Mouse (Mus musculus): ENCODE results near the gene Stip1. TPM values are rescaled to one million over a fixed set of nuclear protein-coding genes. Genes with fewer than 3 reads are reported as not detected.

Stip1 gene
- total and polyA plus RNA-seq, 3 experiments: 284 to 430 (median 370) TPM

DNA sequence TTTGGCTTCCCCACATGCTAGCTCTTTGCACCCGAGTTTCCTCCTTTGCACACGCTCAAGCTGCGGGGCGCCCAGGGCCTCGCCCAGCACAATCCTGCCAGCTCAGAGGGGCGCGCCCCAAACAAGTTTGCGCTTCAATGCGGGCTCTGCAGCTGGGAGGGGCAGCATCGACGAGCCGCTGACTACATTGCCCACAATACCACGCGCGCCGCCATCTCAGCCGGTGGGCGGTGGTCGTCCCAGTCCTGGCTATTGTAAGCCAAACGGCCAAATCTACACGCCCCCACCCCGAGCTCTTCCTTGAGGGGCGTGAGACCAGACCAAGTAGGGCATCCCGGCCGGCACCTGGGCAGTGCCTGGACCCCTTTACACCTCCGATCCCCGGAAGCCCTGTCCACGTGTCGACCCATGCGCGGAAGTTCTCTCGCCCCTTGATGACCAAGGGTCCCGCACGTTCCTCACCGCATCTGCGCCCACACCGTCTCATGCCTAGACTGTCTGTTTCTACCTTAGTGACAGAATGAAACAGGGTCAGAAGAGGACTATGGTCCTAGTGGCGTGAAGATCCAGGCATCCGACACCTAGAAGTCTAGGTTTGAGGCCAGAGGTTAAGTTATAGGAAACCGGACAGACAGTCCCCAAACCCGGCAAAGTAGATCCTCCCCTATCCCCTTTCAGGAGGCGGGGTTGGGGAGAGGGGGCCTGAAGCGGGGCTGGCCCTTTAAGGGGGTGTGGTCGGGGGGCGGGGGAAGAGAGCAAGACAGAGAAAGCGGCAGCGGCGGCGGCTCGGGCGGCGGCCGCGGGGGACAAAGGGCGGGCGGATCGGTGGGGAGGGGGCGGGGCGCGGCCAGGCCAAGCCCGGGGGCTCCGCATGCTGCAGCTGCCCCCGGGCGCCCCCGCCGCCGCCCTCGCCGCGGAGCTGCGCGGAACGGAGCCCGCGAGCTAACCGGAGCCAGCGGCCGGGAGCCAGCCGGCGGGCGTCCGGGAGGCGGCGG lies 65.3 kb downstream of the Stip1 start, which contains the start of gene Ppp1r14b:
Ppp1r14b (plus strand) TSS at position 758 of the 995 bp plus-strand sequence.
- Histone ChIP-seq H3K27me3 (ENCODE audit: control insufficient read depth in 1 of 2, insufficient read depth in 2 of 2, low read length in 2 of 2) (no peaks in the 10 kb centered on the region), H3K9ac (ENCODE audit: control insufficient read depth, low read depth, low read length, poor library complexity, severe bottlenecking) (peak within 1 kb of the TSS; percentile 87), H3K4me3 (ENCODE audit: control insufficient read depth in 1 of 2, insufficient read depth in 1 of 2, low read depth in 2 of 2, low read length in 2 of 2) (peak within 1 kb of the TSS; percentile 76 to 92), H3K27ac (ENCODE audit: control insufficient read depth, low read depth, low read length) (peak within 1 kb of the TSS; percentile 94), H3K36me3 (ENCODE audit: control insufficient read depth in 1 of 2, insufficient read depth in 2 of 2, low read length in 2 of 2) (peaks cover 0 to 30% of the 10 kb centered on the region in 2 experiments; a peak in 2 of 4 replicates), H3K4me1 (ENCODE audit: control insufficient read depth in 1 of 2, insufficient read depth in 2 of 2, low read length in 2 of 2) (peaks cover 2 to 47% of the 10 kb centered on the region in 2 experiments), H3K79me2 (ENCODE audit: control insufficient read depth, insufficient read depth, low read length, poor library complexity) (peaks cover 33% of the 10 kb centered on the region), H3K9me3 (replicated peaks; ENCODE audit: insufficient read depth, low read length) (no peaks in the 10 kb centered on the region)
- peak; percentile 96 for DNase-seq (ENCODE audit: low read depth, low spot score)
- TF ChIP-seq NELFE (IDR thresholded peaks at IDR 0.05; ENCODE audit: low read depth, low read length) (peak; percentile 54), E2F4 (IDR thresholded peaks at IDR 0.05; ENCODE audit: borderline replicate concordance, low read depth, low read length) (no peak), USF1 (IDR thresholded peaks at IDR 0.05; ENCODE audit: low read depth, low read length) (peak; percentile 86), ELF1 (IDR thresholded peaks at IDR 0.05; ENCODE audit: low read depth, low read length) (peak; percentile 60), MAFK (IDR thresholded peaks at IDR 0.05; ENCODE audit: borderline replicate concordance, low read depth, low read length) (no peak), GABPA (IDR thresholded peaks at IDR 0.05; ENCODE audit: low read depth, low read length) (no peak), MEF2A (IDR thresholded peaks at IDR 0.05; ENCODE audit: extremely low read depth, insufficient replicate concordance, low read depth, low read length, poor library complexity, severe bottlenecking) (no peak), KAT2A (conservative IDR thresholded peaks at IDR 0.05; ENCODE audit: low read depth, low read length) (no peak; the same call in 1 of the 2 replicates), ZKSCAN1 (IDR thresholded peaks at IDR 0.05; ENCODE audit: low read depth, low read length) (no peak), TBP (IDR thresholded peaks at IDR 0.05; ENCODE audit: low read depth, low read length) (no peak), ETS1 (IDR thresholded peaks at IDR 0.05; ENCODE audit: low read depth, low read length) (peak; percentile 45; the same call in 1 of the 2 replicates), ZC3H11A (IDR thresholded peaks at IDR 0.05; ENCODE audit: low read depth, low read length) (no peak), CHD1 (IDR thresholded peaks at IDR 0.05; ENCODE audit: low read depth, low read length) (no peak; the same call in 1 of the 2 replicates), EP300 (IDR thresholded peaks at IDR 0.05; ENCODE audit: low read depth in 1 of 2, low read length in 2 of 2) (no peak), POLR2AphosphoS2 (IDR thresholded peaks at IDR 0.05; ENCODE audit: low read length) (peak; percentile 41; the same call in 1 of the 2 replicates), BHLHE40 (IDR thresholded peaks at IDR 0.05; ENCODE audit: borderline replicate concordance, low read depth, low read length) (no peak), NRF1 (IDR thresholded peaks at IDR 0.05; ENCODE audit: insufficient read depth, low read depth, low read length, poor library complexity, severe bottlenecking) (0 out of 2 replicates have a peak, but pooled peaks have one; percentile 34), UBTF (IDR thresholded peaks at IDR 0.05; ENCODE audit: borderline replicate concordance, insufficient read depth, low read depth, low read length) (no peak), RCOR1 (IDR thresholded peaks at IDR 0.05; ENCODE audit: low read depth, low read length) (no peak), USF2 (IDR thresholded peaks at IDR 0.05; ENCODE audit: borderline replicate concordance in 1 of 2, insufficient read depth in 1 of 2, low read depth in 1 of 2, low read length in 2 of 2) (no peak), ZMIZ1 (IDR thresholded peaks at IDR 0.05; ENCODE audit: low read depth, low read length) (no peak), TCF12 (IDR thresholded peaks at IDR 0.05; ENCODE audit: low read depth, low read length) (0 out of 2 replicates have a peak, but pooled peaks have one; percentile 12), RAD21 (IDR thresholded peaks at IDR 0.05; ENCODE audit: low read depth, low read length) (no peak), MAX (IDR thresholded peaks at IDR 0.05; ENCODE audit: low read length) (peak; percentile 92), SIN3A (IDR thresholded peaks at IDR 0.05; ENCODE audit: low read length) (peak; percentile 95), TAL1 (IDR thresholded peaks at IDR 0.05; ENCODE audit: low read length) (no peak), ZNF384 (IDR thresholded peaks at IDR 0.05; ENCODE audit: low read depth, low read length) (no peak), MXI1 (IDR thresholded peaks at IDR 0.05; ENCODE audit: low read depth, low read length) (peak; percentile 92), JUND (IDR thresholded peaks at IDR 0.05; ENCODE audit: low read depth, low read length) (no peak), CTCF (IDR thresholded peaks at IDR 0.05 in 2 of 3, conservative IDR thresholded peaks at IDR 0.05 in 1 of 3; ENCODE audit: control insufficient read depth in 1 of 3, insufficient read depth in 1 of 3, low read depth in 2 of 3, low read length in 3 of 3, poor library complexity in 1 of 3, severe bottlenecking in 1 of 3) (no peak), MYC (IDR thresholded peaks at IDR 0.05; ENCODE audit: low read depth, low read length) (peak; percentile 95), CHD2 (IDR thresholded peaks at IDR 0.05; ENCODE audit: low read length) (no peak), POLR2A (IDR thresholded peaks at IDR 0.05; ENCODE audit: control insufficient read depth in 1 of 2, insufficient read depth in 1 of 2, low read depth in 1 of 2, low read length in 2 of 2, poor library complexity in 1 of 2) (peak in 1 of 2 experiments; percentile 66; a peak in 2 of 4 replicates), MYB (IDR thresholded peaks at IDR 0.05; ENCODE audit: low read depth, low read length) (no peak)
